In genomic region chr17:23585721-23586491, GRCm38 (mm10) we compare ENCODE assay signal across 8 mouse cellular contexts. TPM values are rescaled to one million over a fixed set of nuclear protein-coding genes. Genes with fewer than 3 reads are reported as not detected.
DNase-seq lines count a peak whose midpoint lies in the region; ATAC-seq and TF ChIP-seq lines count a peak whose summit lies in the region.

No protein-coding gene starts in this region.

- no peaks in the 10 kb centered on the region for H3K9me3 ChIP-seq in heart, embryonic 11.5 days (replicated peaks; ENCODE audit: control insufficient read depth, low read length)
- no peaks in the 10 kb centered on the region for H3K9me3 ChIP-seq in kidney, embryonic 16.5 days (ENCODE audit: low read length)
- no peaks in the 10 kb centered on the region for H3K9me3 ChIP-seq in limb, embryonic 15.5 days

- H3K4me3 ChIP-seq in heart, embryonic 11.5 days (ENCODE audit: low read depth, low read length): peak overlapping the region; percentile 57
- H3K4me3 ChIP-seq in kidney, embryonic 16.5 days (ENCODE audit: low read length): peak overlapping the region; percentile 85
- peak overlapping the region; percentile 66 for H3K4me3 ChIP-seq in limb, embryonic 15.5 days
- H3K4me3 ChIP-seq in myocyte: peak overlapping the region; percentile 44

- no peak overlapping the region; the same call in 1 of the 2 replicates for H3K27ac ChIP-seq in heart, embryonic 11.5 days (ENCODE audit: low read depth, low read length)
- peak overlapping the region; percentile 48; the same call in 1 of the 2 replicates for H3K27ac ChIP-seq in kidney, embryonic 16.5 days (ENCODE audit: low read length)
- H3K27ac ChIP-seq in limb, embryonic 15.5 days: peak overlapping the region; percentile 19; the same call in 1 of the 2 replicates

- peaks cover 2% of the 10 kb centered on the region; the same call in 1 of the 2 replicates for H3K36me3 ChIP-seq in heart, embryonic 11.5 days (ENCODE audit: control insufficient read depth, insufficient read depth, low read length)
- H3K36me3 ChIP-seq in kidney, embryonic 16.5 days (ENCODE audit: insufficient read depth, low read length): peaks cover 3% of the 10 kb centered on the region; the same call in 1 of the 2 replicates
- peaks cover 18% of the 10 kb centered on the region for H3K36me3 ChIP-seq in limb, embryonic 15.5 days
- no peaks in the 10 kb centered on the region for H3K36me3 ChIP-seq in myocyte (ENCODE audit: control insufficient read depth, insufficient read depth)

- no peaks in the 10 kb centered on the region for H3K79me2 ChIP-seq in myocyte (ENCODE audit: control insufficient read depth, insufficient read depth)

- H3K9ac ChIP-seq in heart, embryonic 11.5 days (ENCODE audit: low read depth, low read length): peak overlapping the region; percentile 72
- H3K9ac ChIP-seq in kidney, embryonic 16.5 days (replicated peaks; ENCODE audit: low read length): peak overlapping the region; percentile 85
- peak overlapping the region; percentile 78 for H3K9ac ChIP-seq in limb, embryonic 15.5 days

- peak overlapping the region; percentile 33 for H3ac ChIP-seq in myocyte (ENCODE audit: control insufficient read depth, insufficient read length)

- ATAC-seq in heart, embryonic 11.5 days (replicated peaks; ENCODE audit: insufficient number of reproducible peaks, low FRiP score, low TSS enrichment): peak; percentile 63
- ATAC-seq in kidney, embryonic 16.5 days (ENCODE audit: low FRiP score, low TSS enrichment): peak; percentile 90
- peak; percentile 56; the same call in 1 of the 2 replicates for ATAC-seq in limb, embryonic 15.5 days (ENCODE audit: insufficient number of reproducible peaks, low FRiP score, low TSS enrichment, low read depth)

- H3K4me2 ChIP-seq in heart, embryonic 11.5 days: peak overlapping the region; percentile 93
- H3K4me2 ChIP-seq in kidney, embryonic 16.5 days (replicated peaks; ENCODE audit: low read depth, low read length): peak overlapping the region; percentile 82
- H3K4me2 ChIP-seq in limb, embryonic 15.5 days: peak overlapping the region; percentile 78
- H3K4me2 ChIP-seq in myocyte (ENCODE audit: low read depth): peak overlapping the region; percentile 84

- no peaks in the 10 kb centered on the region for H3K27me3 ChIP-seq in heart, embryonic 11.5 days (ENCODE audit: control insufficient read depth, insufficient read depth, low read length)
- H3K27me3 ChIP-seq in kidney, embryonic 16.5 days (ENCODE audit: insufficient read depth, low read length): no peaks in the 10 kb centered on the region
- no peaks in the 10 kb centered on the region for H3K27me3 ChIP-seq in limb, embryonic 15.5 days
- H3K27me3 ChIP-seq in myocyte (ENCODE audit: control insufficient read depth, insufficient read depth, insufficient read length): no peaks in the 10 kb centered on the region

- peak; percentile 23 to 41 for DNase-seq in lung, adult 18-20 months
- no peak for DNase-seq in lung, postnatal 25 days (ENCODE audit: low spot score)
- DNase-seq in embryo, embryonic 9.5 days (ENCODE audit: extremely low spot score): peak; percentile 80
- peak; percentile 51 for DNase-seq in yolk sac, embryonic 10.5 days (ENCODE audit: low spot score)

- H3K4me1 ChIP-seq in heart, embryonic 11.5 days (ENCODE audit: control insufficient read depth, insufficient read depth, low read length): peaks cover 9% of the 10 kb centered on the region
- peaks cover 21% of the 10 kb centered on the region for H3K4me1 ChIP-seq in kidney, embryonic 16.5 days (ENCODE audit: insufficient read depth, low read length)
- peaks cover 22% of the 10 kb centered on the region for H3K4me1 ChIP-seq in limb, embryonic 15.5 days

- WGBS in heart, embryonic 11.5 days (ENCODE audit: insufficient replicate concordance): under 1% methylated on average over 22 of the region's 22 CpGs
- 0% methylated on average over 22 of the region's 22 CpGs for WGBS in kidney, embryonic 16.5 days
- under 1% methylated on average over 22 of the region's 22 CpGs for WGBS in limb, embryonic 15.5 days

- TF ChIP-seq POLR2A in myocyte (IDR thresholded peaks at IDR 0.05; ENCODE audit: insufficient read length, low read depth): no peak

TF ChIP-seq in myocyte, 11 proteins besides CTCF, POLR2A, EP300 and RAD21:
- no peak for TF ChIP-seq SRF (IDR thresholded peaks at IDR 0.05; ENCODE audit: control insufficient read depth, insufficient read length, low read depth)

RNA-seq across cellular contexts. Expression of gene Zfp13, which starts 13.4 kb away (rescaled TPM):
- 8.9 and 9.0 TPM in 2 replicates for polyA plus RNA-seq in heart, embryonic 11.5 days (2014; fragmentation: Nextera tagmentation; extraction: Ambion mirVana)
- 19.1 and 19.3 TPM in 2 replicates for polyA plus RNA-seq in kidney, embryonic 16.5 days (2015; fragmentation: Nextera tagmentation; extraction: Ambion mirVana)
- 12.4 and 12.9 TPM in 2 replicates for polyA plus RNA-seq in limb, embryonic 15.5 days (2015; fragmentation: Nextera tagmentation; extraction: Ambion mirVana)
- 5.1 TPM for polyA plus RNA-seq in myocyte (2012; fragmentation: generic; extraction: Trizol)

RNA-seq across cellular contexts. Expression of gene Zscan10, which starts 14.8 kb away (rescaled TPM):
- not detected in 2 replicates for polyA plus RNA-seq in heart, embryonic 11.5 days (2014; fragmentation: Nextera tagmentation; extraction: Ambion mirVana)
- polyA plus RNA-seq in kidney, embryonic 16.5 days (2015; fragmentation: Nextera tagmentation; extraction: Ambion mirVana): 0.26 TPM in 1 of 2 replicates, not detected in the other
- 0.16 and 0.18 TPM in 2 replicates for polyA plus RNA-seq in limb, embryonic 15.5 days (2015; fragmentation: Nextera tagmentation; extraction: Ambion mirVana)
- polyA plus RNA-seq in myocyte (2012; fragmentation: generic; extraction: Trizol): 0.02 TPM

RNA-seq across cellular contexts. Expression of gene Zfp213, which starts 21.9 kb away (rescaled TPM):
- 15.1 and 17.4 TPM in 2 replicates for polyA plus RNA-seq in heart, embryonic 11.5 days (2014; fragmentation: Nextera tagmentation; extraction: Ambion mirVana)
- 24.1 and 26.5 TPM in 2 replicates for polyA plus RNA-seq in kidney, embryonic 16.5 days (2015; fragmentation: Nextera tagmentation; extraction: Ambion mirVana)
- 17.5 and 18.2 TPM in 2 replicates for polyA plus RNA-seq in limb, embryonic 15.5 days (2015; fragmentation: Nextera tagmentation; extraction: Ambion mirVana)
- polyA plus RNA-seq in myocyte (2012; fragmentation: generic; extraction: Trizol): 9.9 TPM

RNA-seq across cellular contexts. Expression of gene Mmp25, which starts 59.2 kb away (rescaled TPM):
- 0.07 and 0.27 TPM in 2 replicates for polyA plus RNA-seq in heart, embryonic 11.5 days (2014; fragmentation: Nextera tagmentation; extraction: Ambion mirVana)
- polyA plus RNA-seq in kidney, embryonic 16.5 days (2015; fragmentation: Nextera tagmentation; extraction: Ambion mirVana): 1.1 and 1.2 TPM in 2 replicates
- polyA plus RNA-seq in limb, embryonic 15.5 days (2015; fragmentation: Nextera tagmentation; extraction: Ambion mirVana): 0.79 and 0.86 TPM in 2 replicates
- polyA plus RNA-seq in myocyte (2012; fragmentation: generic; extraction: Trizol): not detected
